Mouse (Mus musculus) liver, embryonic 13.5 days (tissue): Measurements from ENCODE around the gene Gna15. TPM values are rescaled to one million over a fixed set of nuclear protein-coding genes. Genes with fewer than 3 reads are reported as not detected.
A peak's percentile ranks its signal among the peaks of the same experiment; 100 is the strongest.

Source experiments
- ATAC-seq: fragments of 200-750 bp; cut with Nextera tagmentation; 2 replicates; pipeline ENCODE4 v1.8.0; 2017; ENCODE audit warnings: low read depth, mild to moderate bottlenecking, moderate number of reproducible peaks, moderate library complexity
- DNase-seq: peaks from one replicate; pipeline ENCODE4 v3.0.0; 2022
- H3K27ac ChIP-seq: fragments of 300-500 bp; sonication (generic); 2 replicates; pipeline ENCODE4 v1.5.1; 2015; ENCODE audit warnings: moderate library complexity, mild to moderate bottlenecking, inconsistent platforms
- H3K27me3 ChIP-seq: fragments of 300-500 bp; sonication (generic); 2 replicates; pipeline ENCODE4 v1.6.1; 2015; ENCODE audit warnings: mild to moderate bottlenecking, inconsistent platforms
- H3K36me3 ChIP-seq: fragments of 300-500 bp; sonication (generic); 2 replicates; pipeline ENCODE4 v1.6.1; 2015; ENCODE audit warnings: mild to moderate bottlenecking, inconsistent platforms
- H3K4me1 ChIP-seq: fragments of 300-500 bp; sonication (generic); replicated peaks from 2 replicates; pipeline ENCODE4 v1.6.1; 2015; ENCODE audit warnings: inconsistent platforms
- H3K4me2 ChIP-seq: fragments of 300-500 bp; sonication (generic); 2 replicates; pipeline ENCODE4 v1.6.1; 2015; ENCODE audit warnings: inconsistent platforms, mild to moderate bottlenecking, moderate library complexity
- H3K4me3 ChIP-seq: fragments of 300-500 bp; sonication (generic); replicated peaks from 2 replicates; pipeline ENCODE4 v1.5.1; 2015; ENCODE audit warnings: mild to moderate bottlenecking, inconsistent platforms
- H3K9ac ChIP-seq: fragments of 300-500 bp; sonication (generic); 2 replicates; pipeline ENCODE4 v1.6.1; 2015; ENCODE audit warnings: mild to moderate bottlenecking, inconsistent platforms
- H3K9me3 ChIP-seq: fragments of 300-500 bp; sonication (generic); replicated peaks from 2 replicates; pipeline ENCODE4 v1.6.1; 2016; ENCODE audit warnings: inconsistent platforms
- WGBS: fragments of 180-500 bp; shearing (Covaris S2); methylation state at CpG from one replicate; pipeline ENCODE4 v1.1.7; 2015; ENCODE audit not compliant: insufficient replicate concordance; 5-methylcytosine and 5-hydroxymethylcytosine counted together
- polyA plus RNA-seq: library from polyadenylated mRNA; unstranded; fragments of >200 nt; fragmentation: Nextera tagmentation; extraction: Ambion mirVana; gene quantifications from 2 replicates; pipeline ENCODE4 v1.2.1, GENCODE M21; 2015

Gna15 gene
- polyA plus RNA-seq, 1 experiment from 2014 or later = 7.2 TPM

DNA sequence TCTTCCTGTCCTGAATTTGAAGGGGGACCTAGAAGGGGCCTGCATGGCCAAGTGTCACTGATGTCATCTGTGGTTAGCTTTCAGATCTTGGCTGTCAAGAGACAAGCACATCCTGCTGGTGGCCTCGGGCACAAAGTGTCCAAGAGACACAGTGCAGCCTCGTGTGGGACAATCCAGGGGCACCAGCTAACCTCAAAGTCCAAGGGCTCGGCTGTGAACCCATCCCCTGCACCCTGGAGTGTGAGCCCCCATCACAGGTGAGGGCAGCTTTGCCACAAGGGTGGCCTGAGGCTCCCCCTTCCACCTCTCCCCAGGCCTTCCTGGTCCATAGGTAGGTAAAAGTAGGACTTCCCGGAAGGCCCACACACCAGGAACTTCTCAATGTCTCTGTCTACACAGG lies 60.5 kb downstream of the Gna15 start:
- DNase-seq (no peak), ATAC-seq (no peak)
- H3K4me1 ChIP-seq = peaks cover 30% of the 10 kb centered on the region
- no peaks in the 10 kb centered on the region for H3K36me3 ChIP-seq
- no peaks in the 10 kb centered on the region for H3K9me3 ChIP-seq
- 45% methylated on average over 4 of the region's 4 CpGs for WGBS
- no peak overlapping the region for H3K9ac ChIP-seq
- no peak overlapping the region for H3K4me2 ChIP-seq
- no peak overlapping the region for H3K4me3 ChIP-seq
- no peak overlapping the region for H3K27ac ChIP-seq
- H3K27me3 ChIP-seq = peaks cover 100% of the 10 kb centered on the region

DNA sequence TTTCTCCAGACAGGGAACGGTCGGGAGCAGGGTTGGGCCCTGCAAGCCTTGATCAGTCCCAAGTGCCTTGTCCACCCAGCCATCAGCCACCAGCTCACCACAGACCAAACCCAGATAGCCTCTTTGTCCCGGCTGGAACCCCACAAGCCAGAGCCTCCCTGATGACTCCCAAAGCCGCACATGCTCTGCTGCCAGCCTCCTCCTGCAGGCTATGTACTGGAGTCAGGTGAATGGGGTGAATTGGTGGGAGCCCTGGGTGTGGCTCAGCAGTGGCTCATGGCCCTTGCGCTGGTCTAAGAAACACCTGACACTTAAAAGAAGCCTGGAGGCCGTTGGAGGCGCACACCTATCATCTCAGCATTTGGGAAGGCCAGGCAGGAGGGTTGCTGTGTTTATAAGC lies 61.1 kb downstream of the Gna15 start:
- DNase-seq (no peak), ATAC-seq (no peak)
- peaks cover 30% of the 10 kb centered on the region for H3K4me1 ChIP-seq
- H3K4me2 ChIP-seq = no peak overlapping the region
- H3K9ac ChIP-seq = no peak overlapping the region
- H3K4me3 ChIP-seq = no peak overlapping the region
- H3K36me3 ChIP-seq = no peaks in the 10 kb centered on the region
- WGBS = 69% methylated on average over 7 of the region's 7 CpGs
- peaks cover 100% of the 10 kb centered on the region for H3K27me3 ChIP-seq
- no peaks in the 10 kb centered on the region for H3K9me3 ChIP-seq
- H3K27ac ChIP-seq = no peak overlapping the region

DNA sequence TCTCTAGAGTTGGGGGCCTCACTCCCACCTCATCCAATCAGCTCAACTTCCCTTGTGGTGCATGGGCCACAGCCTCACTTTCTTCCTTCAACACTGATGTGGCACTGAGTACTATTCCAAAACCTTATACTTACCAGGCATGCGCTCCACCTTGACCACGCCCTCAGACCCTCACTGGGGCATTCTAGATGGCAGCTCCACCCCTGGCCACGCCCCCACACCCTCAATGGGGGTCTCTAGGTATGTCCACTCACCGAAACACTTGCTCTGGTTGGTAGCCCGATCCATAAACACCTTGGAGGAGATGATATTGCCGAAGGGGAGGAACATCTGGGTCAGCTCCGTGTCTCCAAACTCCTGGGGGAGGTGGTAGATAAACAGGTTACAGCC lies 61.6 kb downstream of the Gna15 start:
- no peaks in the 10 kb centered on the region for H3K9me3 ChIP-seq
- no peak overlapping the region for H3K4me3 ChIP-seq
- H3K27ac ChIP-seq = no peak overlapping the region
- H3K4me2 ChIP-seq = 0 out of 2 replicates have a peak overlapping the region, but pooled peaks have one; percentile 8
- H3K9ac ChIP-seq = no peak overlapping the region
- no peaks in the 10 kb centered on the region for H3K36me3 ChIP-seq
- DNase-seq = no peak
- H3K27me3 ChIP-seq = peaks cover 100% of the 10 kb centered on the region
- no peak for ATAC-seq
- whole genome bisulfite sequencing = 30% methylated on average over 7 of the region's 7 CpGs
- H3K4me1 ChIP-seq = peaks cover 32% of the 10 kb centered on the region

DNA sequence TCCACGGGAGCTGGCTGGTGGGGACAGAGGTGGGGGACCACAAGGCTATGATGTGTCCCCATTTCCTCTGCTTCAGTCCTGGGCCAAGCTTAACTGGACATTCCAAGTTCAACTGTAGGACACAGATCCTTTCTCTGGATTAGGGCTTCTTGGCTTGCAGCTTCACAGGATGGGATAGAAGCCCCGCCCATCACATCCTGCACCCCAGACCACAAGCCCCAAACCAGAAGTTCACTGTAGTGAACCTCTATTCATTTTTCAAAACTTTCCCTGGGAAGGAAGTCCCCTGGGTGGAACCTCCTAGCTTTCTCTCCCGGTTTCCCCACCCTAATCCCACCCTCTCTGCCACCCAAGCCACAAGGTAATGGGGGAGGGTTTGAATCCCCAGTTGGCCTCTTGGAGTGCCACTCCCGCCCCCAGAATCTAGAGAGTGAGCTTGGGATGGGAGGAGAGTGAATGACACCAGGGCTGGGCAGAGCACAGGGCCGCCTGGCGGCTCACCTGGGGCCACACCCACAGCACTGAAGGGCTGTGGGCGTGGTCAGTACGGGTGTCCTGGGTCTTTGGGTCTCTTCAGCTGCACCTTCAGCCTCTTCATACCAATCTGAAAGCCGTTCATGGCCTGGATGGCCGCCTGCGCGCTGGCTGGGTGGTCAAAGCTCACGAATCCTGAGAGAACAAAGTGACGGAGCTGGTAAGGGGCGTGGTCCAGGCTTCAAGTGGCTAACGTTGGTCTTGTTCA lies 62.2 kb downstream of the Gna15 start:
- DNase-seq = no peak
- H3K27me3 ChIP-seq = peaks cover 100% of the 10 kb centered on the region
- peaks cover 38% of the 10 kb centered on the region for H3K4me1 ChIP-seq
- H3K9ac ChIP-seq = no peak overlapping the region
- H3K27ac ChIP-seq = no peak overlapping the region
- no peaks in the 10 kb centered on the region for H3K36me3 ChIP-seq
- 3% methylated on average over 16 of the region's 16 CpGs for WGBS
- no peak for ATAC-seq
- no peaks in the 10 kb centered on the region for H3K9me3 ChIP-seq
- H3K4me3 ChIP-seq = no peak overlapping the region
- 0 out of 2 replicates have a peak overlapping the region, but pooled peaks have one; percentile 8 for H3K4me2 ChIP-seq

DNA sequence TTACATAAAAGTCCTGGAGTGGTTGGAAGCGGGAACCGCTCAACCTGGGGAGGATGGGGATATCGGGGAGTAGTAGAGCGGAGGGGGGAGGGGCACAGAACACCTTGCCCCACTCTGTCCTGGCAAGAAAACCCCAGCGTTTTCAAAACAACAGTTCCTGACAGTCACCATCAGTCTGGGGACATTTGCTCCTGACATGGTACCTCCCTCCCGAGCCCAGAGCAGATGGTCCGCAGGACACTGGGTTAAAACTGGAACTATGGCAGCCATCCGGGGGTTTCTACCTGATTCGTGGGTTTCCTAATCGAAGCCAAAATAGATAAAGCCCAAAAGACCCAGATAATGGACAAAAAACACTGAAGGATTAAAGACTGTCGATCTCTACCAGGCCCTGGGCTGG lies 63.1 kb downstream of the Gna15 start:
- no peak for DNase-seq
- WGBS = 36% methylated on average over 11 of the region's 11 CpGs

DNA sequence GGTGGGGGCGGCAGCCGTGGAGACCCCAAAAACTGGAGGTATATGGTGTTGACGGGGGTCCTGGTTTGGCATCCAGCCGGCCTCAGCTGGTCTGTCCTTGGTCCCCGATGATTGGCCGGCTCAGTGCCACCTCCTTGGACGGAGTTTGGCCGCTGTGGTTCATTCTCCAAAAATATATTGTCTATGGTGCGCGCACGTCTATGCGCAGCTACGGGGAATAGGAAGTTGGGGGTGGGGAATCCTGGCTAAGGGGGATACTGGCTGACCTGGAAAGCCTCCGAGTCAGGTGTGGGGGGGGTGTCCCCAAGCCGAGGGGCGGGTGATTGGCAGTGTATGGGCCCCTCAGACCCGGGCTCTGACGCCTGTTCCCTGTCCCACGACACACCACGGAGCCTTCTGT lies 63.6 kb downstream of the Gna15 start:
- Histone ChIP-seq H3K4me3 (no peak overlapping the region), H3K27me3 (peaks cover 100% of the 10 kb centered on the region), H3K36me3 (no peaks in the 10 kb centered on the region), H3K27ac (no peak overlapping the region), H3K4me1 (peaks cover 42% of the 10 kb centered on the region), H3K9me3 (no peaks in the 10 kb centered on the region), H3K9ac (no peak overlapping the region), H3K4me2 (no peak overlapping the region)
- 18% methylated on average over 20 of the region's 20 CpGs for WGBS
- DNase-seq (no peak), ATAC-seq (no peak)

More for the DNA sequence above, 63.1 kb downstream of the Gna15 start:
- ATAC-seq = no peak
- Histone ChIP-seq H3K4me2 (no peak overlapping the region), H3K36me3 (no peaks in the 10 kb centered on the region), H3K4me1 (peaks cover 42% of the 10 kb centered on the region), H3K9ac (no peak overlapping the region), H3K4me3 (no peak overlapping the region), H3K27ac (no peak overlapping the region), H3K27me3 (peaks cover 100% of the 10 kb centered on the region), H3K9me3 (no peaks in the 10 kb centered on the region)

DNA sequence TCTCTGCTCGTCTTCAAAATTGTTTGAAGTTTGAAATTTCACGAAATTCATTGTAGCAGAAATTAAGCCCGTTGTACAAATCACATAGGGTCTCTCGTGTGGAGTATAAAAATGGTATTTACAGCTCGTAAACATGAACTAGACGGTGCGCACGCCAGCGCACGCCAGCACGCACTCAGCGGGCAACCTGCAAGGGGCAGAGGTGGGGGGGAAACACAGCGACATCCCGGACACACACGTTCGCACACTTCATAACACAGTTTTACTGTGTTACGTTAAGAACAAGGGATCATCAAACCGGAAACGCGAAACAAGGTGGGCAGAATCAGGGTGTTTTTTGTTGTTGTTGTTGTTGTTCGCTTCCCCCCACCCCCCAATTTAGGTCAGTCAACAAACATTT lies 64.6 kb downstream of the Gna15 start:
- DNase-seq (no peak), ATAC-seq (no peak)
- 60% methylated on average over 21 of the region's 21 CpGs for WGBS
- H3K27ac ChIP-seq = no peak overlapping the region
- H3K36me3 ChIP-seq = no peaks in the 10 kb centered on the region
- no peaks in the 10 kb centered on the region for H3K9me3 ChIP-seq
- no peak overlapping the region for H3K9ac ChIP-seq
- peaks cover 100% of the 10 kb centered on the region for H3K27me3 ChIP-seq
- peaks cover 32% of the 10 kb centered on the region for H3K4me1 ChIP-seq
- H3K4me2 ChIP-seq = no peak overlapping the region
- no peak overlapping the region for H3K4me3 ChIP-seq

DNA sequence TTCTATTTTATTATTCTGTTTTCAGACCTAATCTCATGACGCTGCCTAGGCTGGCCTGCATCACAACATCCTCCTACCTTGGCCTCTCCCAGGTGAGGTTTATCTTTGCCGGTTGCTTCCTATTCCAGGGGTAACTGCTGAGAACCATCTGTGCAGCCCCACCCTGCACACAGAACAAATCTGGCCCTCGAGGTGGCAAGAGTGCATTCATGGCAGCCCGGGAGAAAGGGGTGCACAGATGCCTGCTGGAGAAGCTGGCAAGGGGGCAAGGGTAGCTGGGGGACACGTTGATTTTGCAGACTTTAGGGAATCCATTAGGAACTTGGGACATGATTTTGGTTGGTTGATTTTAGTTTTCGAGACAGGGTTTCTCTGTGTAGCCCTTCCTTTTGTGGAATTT lies 65.8 kb downstream of the Gna15 start:
- Histone ChIP-seq H3K36me3 (no peaks in the 10 kb centered on the region), H3K4me1 (peaks cover 21% of the 10 kb centered on the region), H3K27me3 (peaks cover 100% of the 10 kb centered on the region), H3K27ac (no peak overlapping the region), H3K9ac (no peak overlapping the region), H3K4me2 (no peak overlapping the region), H3K9me3 (no peaks in the 10 kb centered on the region), H3K4me3 (no peak overlapping the region)
- no peak for DNase-seq
- no peak for ATAC-seq
- 64% methylated on average over 6 of the region's 6 CpGs for WGBS

DNA sequence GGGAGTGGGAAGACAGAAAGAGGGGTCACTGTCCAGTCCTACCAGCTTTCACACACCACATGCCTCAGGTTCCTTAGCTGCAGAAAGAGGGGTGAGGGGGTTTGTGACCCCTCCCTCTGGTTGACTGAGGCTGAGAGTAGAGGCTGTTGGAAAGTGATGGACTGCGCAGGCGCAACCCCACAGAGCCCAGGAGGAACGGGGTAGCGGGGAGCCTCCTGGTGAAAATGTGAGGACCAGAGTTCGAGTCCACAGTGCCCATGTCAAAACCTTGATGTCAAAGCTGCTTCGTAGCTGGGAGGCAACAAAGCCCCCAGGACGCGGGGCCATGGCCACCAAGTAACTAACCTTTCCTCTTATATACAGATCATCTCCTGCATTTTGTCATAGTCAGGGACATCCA lies 66.4 kb downstream of the Gna15 start:
- 70% methylated on average over 8 of the region's 8 CpGs for WGBS
- DNase-seq (no peak), ATAC-seq (no peak)
- Histone ChIP-seq H3K27ac (no peak overlapping the region), H3K4me2 (no peak overlapping the region), H3K4me3 (no peak overlapping the region), H3K9ac (no peak overlapping the region), H3K36me3 (no peaks in the 10 kb centered on the region), H3K4me1 (peaks cover 21% of the 10 kb centered on the region), H3K27me3 (peaks cover 100% of the 10 kb centered on the region), H3K9me3 (no peaks in the 10 kb centered on the region)

DNA sequence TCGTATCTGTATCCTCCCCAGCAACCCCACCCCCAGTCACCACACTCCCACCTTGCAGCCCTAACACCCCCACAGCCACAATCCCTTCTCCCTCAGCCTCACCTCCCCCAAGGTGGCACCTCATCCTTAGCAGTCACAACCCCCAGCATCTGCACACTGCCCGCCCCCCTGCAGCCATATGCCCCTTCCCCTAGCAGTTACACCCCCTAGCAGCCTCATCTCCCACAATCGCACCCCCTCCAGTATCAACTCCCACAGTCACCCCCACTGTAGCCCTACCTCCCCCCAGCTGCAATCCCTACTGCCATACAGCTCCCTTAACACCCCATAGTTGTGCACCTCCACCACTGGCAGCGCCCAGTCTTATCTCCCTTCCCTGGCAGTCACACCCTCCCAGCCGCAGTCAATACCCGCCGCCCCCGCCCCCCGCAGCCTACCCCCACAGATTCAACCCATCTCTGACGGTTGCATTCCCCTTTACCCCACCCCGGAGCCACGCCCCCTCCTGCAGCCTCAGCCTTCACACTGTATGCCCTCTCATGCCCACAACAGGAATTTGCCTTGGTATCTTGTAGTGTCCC lies 67.0 kb downstream of the Gna15 start:
- ATAC-seq (peak; percentile 57), DNase-seq (no peak)
- 19% methylated on average over 12 of the region's 12 CpGs for WGBS
- Histone ChIP-seq H3K36me3 (no peaks in the 10 kb centered on the region), H3K4me1 (peaks cover 16% of the 10 kb centered on the region), H3K4me2 (no peak overlapping the region), H3K9ac (no peak overlapping the region), H3K27ac (no peak overlapping the region), H3K4me3 (no peak overlapping the region), H3K27me3 (peaks cover 100% of the 10 kb centered on the region), H3K9me3 (no peaks in the 10 kb centered on the region)

DNA sequence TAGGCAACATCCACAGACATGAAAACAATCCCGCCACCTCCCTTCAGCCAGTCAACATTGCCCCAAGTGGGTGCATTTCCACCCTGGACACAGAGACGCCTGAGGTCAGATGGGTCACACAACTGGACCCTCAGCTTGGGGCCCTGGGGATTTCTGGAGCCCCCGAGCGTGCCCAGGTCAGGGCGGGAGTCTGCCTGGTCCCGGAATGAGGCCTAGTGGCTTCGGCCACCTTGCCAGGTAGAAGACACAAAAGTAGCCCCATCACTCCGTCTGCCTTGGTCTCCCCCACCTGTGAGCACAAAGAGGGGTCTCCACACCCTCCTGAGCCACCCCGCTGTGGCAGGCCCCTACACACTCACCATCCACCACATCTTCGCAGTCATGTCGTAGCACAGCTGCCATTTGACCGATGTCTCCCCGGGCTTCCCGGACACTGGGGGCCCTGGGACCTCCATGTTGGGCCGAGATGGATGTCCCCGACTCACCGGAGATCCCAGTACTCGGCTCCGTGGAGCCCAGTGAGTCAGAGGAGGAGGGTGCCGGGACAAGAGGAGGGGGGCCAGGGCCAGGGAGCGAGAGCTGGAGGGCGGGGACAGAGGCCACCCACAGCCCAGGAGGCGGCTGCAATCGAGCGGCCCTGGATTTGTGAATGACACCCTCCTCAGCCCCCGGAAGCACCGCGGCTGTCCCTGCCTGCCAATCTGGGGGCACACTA lies 68.7 kb downstream of the Gna15 start, which contains the start of gene Nfic:
Nfic (minus strand) TSS at position 455 of the 715 bp plus-strand sequence.
- Histone ChIP-seq H3K4me1 (peaks cover 13% of the 10 kb centered on the region), H3K9ac (no peak within 1 kb of the TSS), H3K4me3 (no peak within 1 kb of the TSS), H3K4me2 (no peak within 1 kb of the TSS), H3K36me3 (no peaks in the 10 kb centered on the region), H3K27me3 (peaks cover 100% of the 10 kb centered on the region), H3K27ac (no peak within 1 kb of the TSS), H3K9me3 (no peaks in the 10 kb centered on the region)
- no peak for ATAC-seq
- WGBS = 53% methylated on average over 28 of the region's 28 CpGs
- DNase-seq = no peak
